23 mouse cellular contexts compared by ENCODE assay signal in the genomic region with DNA sequence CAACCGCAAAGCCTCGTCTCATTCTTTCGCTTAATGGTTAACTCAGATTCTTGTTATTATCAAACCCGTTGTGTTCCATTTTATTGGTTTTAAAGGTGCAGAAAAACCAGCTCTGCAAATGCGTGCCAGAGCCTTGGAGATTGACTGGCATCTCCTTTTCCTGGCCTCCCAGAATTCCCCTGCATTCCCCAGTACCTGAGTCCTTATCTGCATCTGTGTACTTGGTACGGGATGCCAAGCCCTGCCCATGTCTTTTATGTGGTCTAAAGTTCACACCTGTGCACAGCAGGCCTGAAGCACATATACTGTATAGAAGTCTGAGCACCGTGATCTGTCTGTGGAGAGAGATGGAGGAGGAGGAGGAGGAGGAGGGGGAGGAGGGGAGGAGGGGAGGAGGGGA. TPM values are rescaled to one million over a fixed set of nuclear protein-coding genes. Genes with fewer than 3 reads are reported as not detected.
DNase-seq lines count a peak whose midpoint lies in the region; ATAC-seq and TF ChIP-seq lines count a peak whose summit lies in the region.
"Had no signal": no experiment of that assay in that cellular context is flagged by ENCODE, and none has a peak within 500 bp of the region (broad histone marks: within the 10 kb centered on the region; RNA-seq: fewer than 3 reads in every experiment).

No protein-coding gene starts in this region.

- no peak overlapping the region for H3K4me3 ChIP-seq in intestine, embryonic 15.5 days (replicated peaks)
- H3K4me3 ChIP-seq in kidney, embryonic 16.5 days (ENCODE audit: low read length), result no peak overlapping the region
- no peak overlapping the region for H3K4me3 ChIP-seq in small intestine, adult 2 months (ENCODE audit: low read depth, low read length)
- no peak overlapping the region for H3K4me3 ChIP-seq in forebrain, embryonic 16.5 days (replicated peaks; ENCODE audit: low read length)
- H3K4me3 ChIP-seq: embryonic facial prominence, embryonic 12.5 days; liver, embryonic 12.5 days; lung, embryonic 15.5 days; midbrain, embryonic 13.5 days had no signal

- H3K4me1 ChIP-seq in intestine, embryonic 15.5 days (replicated peaks), result 0 out of 2 replicates have a peak, but pooled peaks cover 1% of the 10 kb centered on the region
- H3K4me1 ChIP-seq in kidney, embryonic 16.5 days (ENCODE audit: insufficient read depth, low read length), result no peaks in the 10 kb centered on the region
- H3K4me1 ChIP-seq in small intestine, adult 2 months (ENCODE audit: control insufficient read depth, insufficient read depth, insufficient read length, low read length), result peaks cover 24% of the 10 kb centered on the region; the same call in 1 of the 2 replicates
- no peaks in the 10 kb centered on the region for H3K4me1 ChIP-seq in forebrain, embryonic 16.5 days (replicated peaks; ENCODE audit: control insufficient read depth, insufficient read depth, low read length)
- H3K4me1 ChIP-seq: embryonic facial prominence, embryonic 12.5 days; liver, embryonic 12.5 days; lung, embryonic 15.5 days; midbrain, embryonic 13.5 days had no signal

- DNase-seq in heart, adult 11 months, result peak; percentile 19
- no peak for DNase-seq in heart, postnatal 10 days
- DNase-seq in frontal cortex, adult 2 months (ENCODE audit: extremely low spot score in 1 of 2, low spot score in 1 of 2), result no peak
- DNase-seq in gastrocnemius, postnatal 25 days, result no peak
- DNase-seq: adrenal gland, adult 8-10 months; cerebellum, adult 8-10 months; forebrain, postnatal 0 days; heart, postnatal 14 days; left cerebral cortex, postnatal 4 days; thymus, postnatal 36 days had no signal

- H3K4me2 ChIP-seq in intestine, embryonic 15.5 days (replicated peaks), result peak overlapping the region; percentile 30; the same call in 1 of the 2 replicates
- no peak overlapping the region for H3K4me2 ChIP-seq in kidney, embryonic 16.5 days (replicated peaks; ENCODE audit: low read depth, low read length)
- no peak overlapping the region for H3K4me2 ChIP-seq in forebrain, embryonic 16.5 days (ENCODE audit: low read length)
- H3K4me2 ChIP-seq: embryonic facial prominence, embryonic 12.5 days; hindbrain, embryonic 14.5 days; liver, embryonic 12.5 days; lung, embryonic 15.5 days; midbrain, embryonic 13.5 days had no signal

- no peak overlapping the region for H3K9ac ChIP-seq in intestine, embryonic 15.5 days
- no peak overlapping the region for H3K9ac ChIP-seq in kidney, embryonic 16.5 days (replicated peaks; ENCODE audit: low read length)
- no peak overlapping the region for H3K9ac ChIP-seq in forebrain, embryonic 16.5 days (replicated peaks; ENCODE audit: low read depth, low read length)
- H3K9ac ChIP-seq: embryonic facial prominence, embryonic 12.5 days; forebrain, postnatal 0 days; hindbrain, embryonic 14.5 days; liver, embryonic 12.5 days; lung, embryonic 15.5 days; midbrain, embryonic 13.5 days had no signal

- no peaks in the 10 kb centered on the region for H3K27me3 ChIP-seq in intestine, embryonic 15.5 days (replicated peaks)
- H3K27me3 ChIP-seq in kidney, embryonic 16.5 days (ENCODE audit: insufficient read depth, low read length), result no peaks in the 10 kb centered on the region
- no peaks in the 10 kb centered on the region for H3K27me3 ChIP-seq in small intestine, adult 2 months (ENCODE audit: control insufficient read depth, insufficient read depth, low read length)
- no peaks in the 10 kb centered on the region for H3K27me3 ChIP-seq in forebrain, embryonic 16.5 days (replicated peaks; ENCODE audit: control insufficient read depth, insufficient read depth, low read length)
- H3K27me3 ChIP-seq: embryonic facial prominence, embryonic 12.5 days; liver, embryonic 12.5 days; lung, embryonic 15.5 days; midbrain, embryonic 13.5 days had no signal

- no peak for TF ChIP-seq POLR2A in small intestine, adult 2 months (IDR thresholded peaks at IDR 0.05; ENCODE audit: low read depth, low read length)

- no peak overlapping the region for H3K27ac ChIP-seq in intestine, embryonic 15.5 days
- H3K27ac ChIP-seq in kidney, embryonic 16.5 days (ENCODE audit: low read length), result peak overlapping the region; percentile 69; the same call in 1 of the 2 replicates
- H3K27ac ChIP-seq in small intestine, adult 2 months (ENCODE audit: insufficient read depth, low read depth, low read length), result peak overlapping the region; percentile 77; the same call in 1 of the 2 replicates
- H3K27ac ChIP-seq in forebrain, embryonic 16.5 days (ENCODE audit: low read length), result no peak overlapping the region
- H3K27ac ChIP-seq: embryonic facial prominence, embryonic 12.5 days; hindbrain, embryonic 14.5 days; liver, embryonic 12.5 days; lung, embryonic 15.5 days; midbrain, embryonic 13.5 days had no signal

- no peaks in the 10 kb centered on the region for H3K9me3 ChIP-seq in intestine, embryonic 15.5 days
- no peaks in the 10 kb centered on the region for H3K9me3 ChIP-seq in kidney, embryonic 16.5 days (ENCODE audit: low read length)
- H3K9me3 ChIP-seq in forebrain, embryonic 16.5 days (ENCODE audit: control insufficient read depth, low read length), result no peaks in the 10 kb centered on the region
- H3K9me3 ChIP-seq: embryonic facial prominence, embryonic 12.5 days; liver, embryonic 12.5 days; lung, embryonic 15.5 days; midbrain, embryonic 13.5 days had no signal

- no peaks in the 10 kb centered on the region for H3K36me3 ChIP-seq in intestine, embryonic 15.5 days
- no peaks in the 10 kb centered on the region for H3K36me3 ChIP-seq in kidney, embryonic 16.5 days (ENCODE audit: insufficient read depth, low read length)
- peaks cover 3% of the 10 kb centered on the region; the same call in 1 of the 2 replicates for H3K36me3 ChIP-seq in small intestine, adult 2 months (ENCODE audit: control insufficient read depth, insufficient read depth, low read length)
- H3K36me3 ChIP-seq in forebrain, embryonic 16.5 days (ENCODE audit: control insufficient read depth, insufficient read depth), result no peaks in the 10 kb centered on the region
- H3K36me3 ChIP-seq: embryonic facial prominence, embryonic 12.5 days; liver, embryonic 12.5 days; lung, embryonic 15.5 days; midbrain, embryonic 13.5 days had no signal

- WGBS in intestine, embryonic 15.5 days, result 61% methylated on average over 6 of the region's 7 CpGs
- 61% methylated on average over 7 of the region's 7 CpGs for WGBS in kidney, embryonic 16.5 days
- WGBS in small intestine, adult 2 months, result 28% methylated on average over 7 of the region's 7 CpGs
- 86% methylated on average over 7 of the region's 7 CpGs for WGBS in forebrain, embryonic 16.5 days

- ATAC-seq in intestine, embryonic 15.5 days, result peak; percentile 98
- ATAC-seq in kidney, embryonic 16.5 days (ENCODE audit: low FRiP score, low TSS enrichment), result peak; percentile 85
- no peak for ATAC-seq in forebrain, embryonic 16.5 days
- ATAC-seq: CD4-positive, CD25-positive, alpha-beta regulatory T cell, adult 4 months; forebrain, postnatal 0 days; liver, embryonic 12.5 days; midbrain, embryonic 13.5 days had no signal

- no peak for TF ChIP-seq CTCF in small intestine, adult 2 months (IDR thresholded peaks at IDR 0.05; ENCODE audit: extremely low read depth, insufficient read length, insufficient replicate concordance, low read depth, low read length)

- intact Hi-C loops in heart, postnatal 10 days (cut with DNase I), result no loop called here

RNA-seq across cellular contexts. Expression of a gene that starts 26.4 kb away (rescaled TPM):
- 1 to 10 TPM in 1 of 2 experiments, under 1 TPM in 1; 0.22 to 1.8 TPM for total RNA-seq in heart, postnatal 10 days (2021)
- 74.8 and 89.0 TPM in 2 replicates for polyA plus RNA-seq in intestine, embryonic 15.5 days (2015; fragmentation: Nextera tagmentation; extraction: Ambion mirVana)
- 27.6 and 31.8 TPM in 2 replicates for polyA plus RNA-seq in kidney, embryonic 16.5 days (2015; fragmentation: Nextera tagmentation; extraction: Ambion mirVana)
- polyA plus RNA-seq in small intestine, adult 2 months (2012; rRNA removed), result 179 and 335 TPM in 2 replicates
- 0.30 and 0.55 TPM in 2 replicates for polyA plus RNA-seq in frontal cortex, adult 2 months (2012; rRNA removed)
- polyA plus RNA-seq in forebrain, embryonic 16.5 days (2015; fragmentation: Nextera tagmentation; extraction: Ambion mirVana), result 0.10 and 0.23 TPM in 2 replicates
- total RNA-seq in gastrocnemius, postnatal 25 days (2021), result 1 to 10 TPM in 1 of 2 experiments, not detected in 1; 5.5 TPM
- total RNA-seq: forebrain, postnatal 0 days; layer of hippocampus, adult 8-10 months; left cerebral cortex, adult 18-20 months; left cerebral cortex, postnatal 4 days; MEL had no signal
- polyA plus RNA-seq: CD4-positive, CD25-positive, alpha-beta regulatory T cell, adult 4 months; liver, embryonic 12.5 days had no signal

RNA-seq across cellular contexts. Expression of a gene that starts 51.9 kb away (rescaled TPM):
- total RNA-seq in heart, postnatal 10 days (2021), result 10 to 100 TPM; 16.0 to 17.8 TPM
- 17.3 and 18.2 TPM in 2 replicates for polyA plus RNA-seq in intestine, embryonic 15.5 days (2015; fragmentation: Nextera tagmentation; extraction: Ambion mirVana)
- 21.9 and 23.4 TPM in 2 replicates for polyA plus RNA-seq in kidney, embryonic 16.5 days (2015; fragmentation: Nextera tagmentation; extraction: Ambion mirVana)
- 8.0 and 11.1 TPM in 2 replicates for polyA plus RNA-seq in small intestine, adult 2 months (2012; rRNA removed)
- polyA plus RNA-seq in frontal cortex, adult 2 months (2012; rRNA removed), result 29.1 and 31.5 TPM in 2 replicates
- 29.0 and 31.9 TPM in 2 replicates for polyA plus RNA-seq in forebrain, embryonic 16.5 days (2015; fragmentation: Nextera tagmentation; extraction: Ambion mirVana)
- 1 to 10 TPM; 8.0 to 8.6 TPM for total RNA-seq in gastrocnemius, postnatal 25 days (2021)

Comparison
In these comparisons a context has a peak if more than half of its experiments do, and no peak if none do; other contexts are left out.
1. H3K27ac ChIP-seq: peak in kidney, embryonic 16.5 days (single experiment) and small intestine, adult 2 months (single experiment); none in intestine, embryonic 15.5 days (single experiment) and forebrain, embryonic 16.5 days (single experiment).
2. RNA of a gene that starts 26.4 kb away (polyA plus RNA-seq): 179 to 335 TPM in small intestine, adult 2 months, 74.8 to 89.0 TPM in intestine, embryonic 15.5 days and 27.6 to 31.8 TPM in kidney, embryonic 16.5 days; 0.30 to 0.55 TPM in frontal cortex, adult 2 months and 0.10 to 0.23 TPM in forebrain, embryonic 16.5 days; every median in the first group is over 10 times any median in the second.